Mouse (Mus musculus) MEL (cell line): ENCODE measurements around the gene Lifr.

Experiments
- BHLHE40 ChIP-seq: IDR thresholded peaks from 2 replicates; pipeline ENCODE4 v1.6.1; 2012; ENCODE audit warnings: low read depth, mild to moderate bottlenecking, inconsistent platforms, low read length, improper control_type of control experiment, borderline replicate concordance
- CHD2 ChIP-seq: IDR thresholded peaks from 2 replicates; pipeline ENCODE4 v1.6.1; 2011; ENCODE audit warnings: low read length, improper control_type of control experiment
- CTCF ChIP-seq, 3 experiments: IDR thresholded peaks in 2 of 3; conservative IDR thresholded peaks in 1 of 3; 2 replicates each; pipeline ENCODE4 v1.5.1; 2011 to 2012; ENCODE audit warnings: low read length in 3 of 3, low read depth in 2 of 3, mild to moderate bottlenecking in 2 of 3, improper control_type of control experiment in 1 of 3, inconsistent platforms in 1 of 3, mixed read lengths in 1 of 3, moderate library complexity in 1 of 3; ENCODE audit not compliant: control insufficient read depth in 1 of 3, insufficient read depth in 1 of 3, poor library complexity in 1 of 3, severe bottlenecking in 1 of 3
- E2F4 ChIP-seq: IDR thresholded peaks from 2 replicates; pipeline ENCODE4 v1.6.1; 2011; ENCODE audit warnings: low read depth, low read length, improper control_type of control experiment, borderline replicate concordance
- ELF1 ChIP-seq: IDR thresholded peaks from 2 replicates; pipeline ENCODE4 v1.6.1; 2014; ENCODE audit warnings: low read depth, mild to moderate bottlenecking, inconsistent platforms, low read length, improper control_type of control experiment, moderate library complexity
- EP300 ChIP-seq, 2 experiments: IDR thresholded peaks; 2 replicates each; pipeline ENCODE4 v1.6.1; 2011; ENCODE audit warnings: improper control_type of control experiment in 2 of 2, low read length in 2 of 2, low read depth in 1 of 2, mild to moderate bottlenecking in 1 of 2
- MAX ChIP-seq: IDR thresholded peaks from 2 replicates; pipeline ENCODE4 v1.6.1; 2011; ENCODE audit warnings: low read length, improper control_type of control experiment
- POLR2A ChIP-seq, 2 experiments: IDR thresholded peaks; 2 replicates each; pipeline ENCODE4 v1.6.1; 2011 to 2012; ENCODE audit warnings: low read length in 2 of 2, mild to moderate bottlenecking in 2 of 2, control low read depth in 1 of 2, improper control_type of control experiment in 1 of 2, low read depth in 1 of 2, moderate library complexity in 1 of 2; ENCODE audit not compliant: control insufficient read depth in 1 of 2, insufficient read depth in 1 of 2, poor library complexity in 1 of 2
- TCF12 ChIP-seq: IDR thresholded peaks from 2 replicates; pipeline ENCODE4 v1.6.1; 2014; ENCODE audit warnings: low read depth, mild to moderate bottlenecking, inconsistent platforms, low read length, improper control_type of control experiment, moderate library complexity
- USF1 ChIP-seq: IDR thresholded peaks from 2 replicates; pipeline ENCODE4 v1.6.1; 2014; ENCODE audit warnings: low read depth, mild to moderate bottlenecking, inconsistent platforms, low read length, improper control_type of control experiment, moderate library complexity
- USF2 ChIP-seq, 2 experiments: IDR thresholded peaks; 2 replicates each; pipeline ENCODE4 v1.6.1; 2011 to 2012; ENCODE audit warnings: improper control_type of control experiment in 2 of 2, low read length in 2 of 2, borderline replicate concordance in 1 of 2, inconsistent platforms in 1 of 2, low read depth in 1 of 2, mild to moderate bottlenecking in 1 of 2; ENCODE audit not compliant: insufficient read depth in 1 of 2
- ZC3H11A ChIP-seq: IDR thresholded peaks from 2 replicates; pipeline ENCODE4 v1.6.1; 2012; ENCODE audit warnings: low read depth, mild to moderate bottlenecking, inconsistent platforms, low read length, improper control_type of control experiment
- ZKSCAN1 ChIP-seq: IDR thresholded peaks from 2 replicates; pipeline ENCODE4 v1.6.1; 2012; ENCODE audit warnings: low read depth, mild to moderate bottlenecking, inconsistent platforms, low read length, improper control_type of control experiment, moderate library complexity
- ZNF384 ChIP-seq: IDR thresholded peaks from 2 replicates; pipeline ENCODE4 v1.6.1; 2012; ENCODE audit warnings: low read depth, mild to moderate bottlenecking, inconsistent platforms, low read length, improper control_type of control experiment

GRCm38 (mm10) chr15:7159869-7160268 lies 69.5 kb downstream of the Lifr start:
- no peak for TF ChIP-seq CTCF (IDR thresholded peaks at IDR 0.05 in 2 of 3, conservative IDR thresholded peaks at IDR 0.05 in 1 of 3; ENCODE audit: control insufficient read depth in 1 of 3, insufficient read depth in 1 of 3, low read depth in 2 of 3, low read length in 3 of 3, poor library complexity in 1 of 3, severe bottlenecking in 1 of 3)
- no peak for TF ChIP-seq ZNF384
- TF ChIP-seq TCF12 = no peak
- no peak for TF ChIP-seq POLR2A (IDR thresholded peaks at IDR 0.05; ENCODE audit: control insufficient read depth in 1 of 2, insufficient read depth in 1 of 2, low read depth in 1 of 2, low read length in 2 of 2, poor library complexity in 1 of 2)
- TF ChIP-seq E2F4 = no peak
- TF ChIP-seq ZC3H11A = no peak
- TF ChIP-seq MAX = no peak
- TF ChIP-seq EP300 (IDR thresholded peaks at IDR 0.05; ENCODE audit: low read depth in 1 of 2, low read length in 2 of 2) = no peak
- TF ChIP-seq USF2 (IDR thresholded peaks at IDR 0.05; ENCODE audit: borderline replicate concordance in 1 of 2, insufficient read depth in 1 of 2, low read depth in 1 of 2, low read length in 2 of 2) = no peak
- TF ChIP-seq USF1 = no peak
- TF ChIP-seq ZKSCAN1 = no peak
- no peak for TF ChIP-seq ELF1
- TF ChIP-seq CHD2 = no peak
- no peak for TF ChIP-seq BHLHE40
